Mouse (Mus musculus) T-helper 1 cell (primary cell): ENCODE measurements around the gene Map3k5.

Experiments used
- in situ Hi-C: fragments of 300-600 bp; cut with MboI, MseI; formaldehyde crosslinking; loops from one replicate; pipeline ENCODE4 v1.15.1; 2025; ENCODE audit warnings: high pct_unique_total_duplicates

Map3k5 gene

GRCm38 (mm10) chr10:20149835-20150355, 215.6 kb downstream of the Map3k5 start:
- in situ Hi-C loops: no loop called here

GRCm38 (mm10) chr10:20152131-20152530, 217.9 kb downstream of the Map3k5 start:
- in situ Hi-C loops: no loop called here

- in situ Hi-C loops: no loop called here
Observed at GRCm38 (mm10) chr10:20153507-20153906, 219.2 kb downstream of the Map3k5 start.

GRCm38 (mm10) chr10:20155401-20155800, 221.1 kb downstream of the Map3k5 start:
- in situ Hi-C loops: no loop called here

GRCm38 (mm10) chr10:20157021-20157726, 222.9 kb downstream of the Map3k5 start:
- in situ Hi-C loops: no loop called here

GRCm38 (mm10) chr10:20158756-20159155, 224.5 kb downstream of the Map3k5 start:
- in situ Hi-C loops: no loop called here

- in situ Hi-C loops: no loop called here
Observed at GRCm38 (mm10) chr10:20159308-20159707, 225.0 kb downstream of the Map3k5 start.

- in situ Hi-C loops: no loop called here
Observed at GRCm38 (mm10) chr10:20160914-20161313, 226.6 kb downstream of the Map3k5 start.

GRCm38 (mm10) chr10:20164810-20165209, 230.5 kb downstream of the Map3k5 start:
- in situ Hi-C loops: no loop called here

GRCm38 (mm10) chr10:20166797-20167196, 232.5 kb downstream of the Map3k5 start:
- in situ Hi-C loops: no loop called here

- in situ Hi-C loops: no loop called here
Observed at GRCm38 (mm10) chr10:20167467-20167866, 233.2 kb downstream of the Map3k5 start.

- in situ Hi-C loops: no loop called here
Observed at GRCm38 (mm10) chr10:20169182-20169674, 235.0 kb downstream of the Map3k5 start.

GRCm38 (mm10) chr10:20169927-20170604, 235.8 kb downstream of the Map3k5 start:
- in situ Hi-C loops: no loop called here

- in situ Hi-C loops: no loop called here
Observed at GRCm38 (mm10) chr10:20170605-20171088, 236.4 kb downstream of the Map3k5 start.

- in situ Hi-C loops: no loop called here
Observed at GRCm38 (mm10) chr10:20171209-20171608, 236.9 kb downstream of the Map3k5 start.

GRCm38 (mm10) chr10:20171756-20172155, 237.5 kb downstream of the Map3k5 start:
- in situ Hi-C loops: no loop called here

- in situ Hi-C loops: no loop called here
Observed at GRCm38 (mm10) chr10:20173733-20174132, 239.5 kb downstream of the Map3k5 start.

GRCm38 (mm10) chr10:20176054-20176453, 241.8 kb downstream of the Map3k5 start:
- in situ Hi-C loops: no loop called here

GRCm38 (mm10) chr10:20178807-20179605, 244.7 kb downstream of the Map3k5 start:
- in situ Hi-C loops: no loop called here

GRCm38 (mm10) chr10:20181198-20181597, 246.9 kb downstream of the Map3k5 start:
- in situ Hi-C loops: no loop called here

- in situ Hi-C loops: no loop called here
Observed at GRCm38 (mm10) chr10:20181680-20182399, 247.6 kb downstream of the Map3k5 start.
